Mouse (Mus musculus) heart, postnatal 0 days (tissue): ENCODE results near the gene Fgf8.

Experiments used
- CTCF ChIP-seq: IDR thresholded peaks from 2 replicates; pipeline ENCODE4 v1.5.1; 2016; ENCODE audit warnings: antibody characterized with exemption, control low read depth, low read depth
- EP300 ChIP-seq: IDR thresholded peaks from 2 replicates; pipeline ENCODE4 v1.6.1; 2016; ENCODE audit warnings: antibody characterized with exemption, low read depth

GRCm38 (mm10) chr19:45788337-45788736, 45.6 kb upstream of the Fgf8 start:
- TF ChIP-seq CTCF (no peak), EP300 (no peak)
